Mouse (Mus musculus) frontal cortex, postnatal 10 days (tissue): ENCODE results near the gene Dtx3.
"Not testable (repeated sequence)": the region's sequence is repeated elsewhere in the genome, so short reads cannot be mapped to it uniquely, and the experiment has no call there.

Source experiments
- DNase-seq, 2 experiments: peaks; one replicate each; pipeline ENCODE4 v3.0.0; 2022; ENCODE audit warnings: low spot score in 2 of 2, mixed read lengths in 1 of 2

Gene Dtx3

GRCm38 (mm10) chr10:127165654-127166403 lies 29.7 kb downstream of the Dtx3 start:
- DNase-seq, result peak in 1 of 2 experiments; percentile 45

GRCm38 (mm10) chr10:127165354-127165653 lies 30.2 kb downstream of the Dtx3 start:
- DNase-seq, result no peak

GRCm38 (mm10) chr10:127164631-127165353 lies 30.7 kb downstream of the Dtx3 start, which contains the start of gene B4galnt1:
Gene B4galnt1 (plus strand): TSS chr10:127165225.
- DNase-seq, result peak in 1 of 2 experiments; percentile 80

- no peak for DNase-seq
Measured at GRCm38 (mm10) chr10:127164190-127164589, 31.3 kb downstream of the Dtx3 start.

GRCm38 (mm10) chr10:127162771-127163261 lies 32.7 kb downstream of the Dtx3 start:
- not testable (repeated sequence) for DNase-seq

- no peak for DNase-seq
Measured at GRCm38 (mm10) chr10:127160728-127161127, 34.8 kb downstream of the Dtx3 start.

GRCm38 (mm10) chr10:127160081-127160480 lies 35.4 kb downstream of the Dtx3 start:
- no peak for DNase-seq

- DNase-seq, result no peak
Measured at GRCm38 (mm10) chr10:127158471-127158870, 37.1 kb downstream of the Dtx3 start.

GRCm38 (mm10) chr10:127156511-127156910 lies 39.0 kb downstream of the Dtx3 start:
- DNase-seq, result no peak

- no peak for DNase-seq
Measured at GRCm38 (mm10) chr10:127156089-127156488, 39.4 kb downstream of the Dtx3 start.

GRCm38 (mm10) chr10:127154652-127155051 lies 40.9 kb downstream of the Dtx3 start:
- DNase-seq, result no peak

- no peak for DNase-seq
Measured at GRCm38 (mm10) chr10:127154241-127154640, 41.3 kb downstream of the Dtx3 start.

GRCm38 (mm10) chr10:127153323-127153722 lies 42.2 kb downstream of the Dtx3 start:
- no peak for DNase-seq

GRCm38 (mm10) chr10:127152556-127152955 lies 43.0 kb downstream of the Dtx3 start:
- DNase-seq, result not testable (repeated sequence)

GRCm38 (mm10) chr10:127151233-127151632 lies 44.3 kb downstream of the Dtx3 start:
- not testable (repeated sequence) for DNase-seq

- DNase-seq, result no peak
Measured at GRCm38 (mm10) chr10:127150471-127150872, 45.1 kb downstream of the Dtx3 start.

- no peak for DNase-seq
Measured at GRCm38 (mm10) chr10:127147135-127147534, 48.4 kb downstream of the Dtx3 start.

GRCm38 (mm10) chr10:127145303-127145702 lies 50.2 kb downstream of the Dtx3 start:
- DNase-seq, result no peak

GRCm38 (mm10) chr10:127144536-127144935 lies 51.0 kb downstream of the Dtx3 start:
- DNase-seq, result no peak

GRCm38 (mm10) chr10:127143228-127143627 lies 52.3 kb downstream of the Dtx3 start:
- no peak for DNase-seq

- DNase-seq, result no peak
Measured at GRCm38 (mm10) chr10:127141500-127141899, 54.0 kb downstream of the Dtx3 start.

- no peak for DNase-seq
Measured at GRCm38 (mm10) chr10:127140971-127141370, 54.6 kb downstream of the Dtx3 start.
